ENCODE assay signal across 27 mouse cellular contexts in genomic region chr4:54460596-54460995, GRCm38 (mm10).
"Had no signal": no experiment of that assay in that cellular context is flagged by ENCODE, and none has a peak within 500 bp of the region (broad histone marks: within the 10 kb centered on the region; RNA-seq: fewer than 3 reads in every experiment).

No protein-coding gene starts in this region.

- H3K4me3 ChIP-seq: gastrocnemius, adult 2 months; heart, embryonic 10.5 days; heart, embryonic 12.5 days; hindbrain, embryonic 10.5 days; hindbrain, embryonic 12.5 days; intestine, embryonic 15.5 days; layer of hippocampus, adult 2 months; left cerebral cortex, adult 2 months; limb, embryonic 10.5 days; limb, embryonic 12.5 days; liver, embryonic 13.5 days had no signal

- H3K36me3 ChIP-seq: heart, embryonic 10.5 days; heart, embryonic 12.5 days; hindbrain, embryonic 10.5 days; hindbrain, embryonic 12.5 days; intestine, embryonic 15.5 days; limb, embryonic 10.5 days; limb, embryonic 12.5 days; liver, embryonic 13.5 days had no signal

- H3K9me3 ChIP-seq: heart, embryonic 10.5 days; hindbrain, embryonic 10.5 days; hindbrain, embryonic 12.5 days; intestine, embryonic 15.5 days; limb, embryonic 10.5 days; limb, embryonic 12.5 days; liver, embryonic 13.5 days had no signal

- H3K27ac ChIP-seq: gastrocnemius, adult 2 months; heart, embryonic 10.5 days; hindbrain, embryonic 10.5 days; hindbrain, embryonic 12.5 days; hindbrain, embryonic 14.5 days; intestine, embryonic 15.5 days; layer of hippocampus, adult 2 months; left cerebral cortex, adult 2 months; limb, embryonic 10.5 days; limb, embryonic 12.5 days; liver, embryonic 13.5 days had no signal

- ATAC-seq: hindbrain, embryonic 16.5 days; inflammation-experienced regulatory T-cells, adult 6 months; intestine, embryonic 15.5 days; intestine, postnatal 0 days had no signal

- H3K27me3 ChIP-seq: heart, embryonic 12.5 days; hindbrain, embryonic 12.5 days; intestine, embryonic 15.5 days; limb, embryonic 12.5 days; liver, embryonic 13.5 days had no signal

- H3K9ac ChIP-seq: heart, embryonic 12.5 days; hindbrain, embryonic 12.5 days; hindbrain, embryonic 14.5 days; intestine, embryonic 15.5 days; limb, embryonic 12.5 days; liver, embryonic 13.5 days had no signal

- H3K4me1 ChIP-seq: hindbrain, embryonic 10.5 days; hindbrain, embryonic 12.5 days; intestine, embryonic 15.5 days; limb, embryonic 10.5 days; liver, embryonic 13.5 days had no signal

- DNase-seq: gastrocnemius, adult 2 months; gastrocnemius, postnatal 10 days; gastrocnemius, postnatal 25 days; heart, adult 18-20 months; heart, postnatal 10 days; heart, postnatal 4 days; kidney, adult 18-20 months; kidney, adult 8-10 months; kidney, postnatal 10 days; kidney, postnatal 25 days; kidney, postnatal 4 days; liver; liver, embryonic 13.5 days had no signal

- H3K4me2 ChIP-seq: heart, embryonic 12.5 days; hindbrain, embryonic 12.5 days; hindbrain, embryonic 14.5 days; intestine, embryonic 15.5 days; limb, embryonic 12.5 days; liver, embryonic 11.5 days; liver, embryonic 13.5 days had no signal
